Mouse (Mus musculus) limb, embryonic 10.5 days (tissue): ENCODE data around the gene Rrp9. TPM values are rescaled to one million over a fixed set of nuclear protein-coding genes. Genes with fewer than 3 reads are reported as not detected.

Experiments
- DNase-seq: peaks from one replicate; pipeline ENCODE4 v3.0.0-alpha.2; 2017; ENCODE audit warnings: low spot score
- H3K27ac ChIP-seq: fragments of 300-500 bp; sonication (generic); 2 replicates; pipeline ENCODE4 v1.5.1; 2016; ENCODE audit warnings: mild to moderate bottlenecking
- H3K27me3 ChIP-seq: fragments of 300-500 bp; sonication (generic); 2 replicates; pipeline ENCODE4 v1.6.1; 2016; ENCODE audit warnings: low read depth, mild to moderate bottlenecking; ENCODE audit not compliant: poor library complexity, severe bottlenecking
- H3K36me3 ChIP-seq: fragments of 300-500 bp; sonication (generic); 2 replicates; pipeline ENCODE4 v1.6.1; 2016; ENCODE audit warnings: mild to moderate bottlenecking, moderate library complexity
- H3K4me1 ChIP-seq: fragments of 300-500 bp; sonication (generic); 2 replicates; pipeline ENCODE4 v1.6.1; 2016
- H3K4me3 ChIP-seq: fragments of 300-500 bp; sonication (generic); 2 replicates; pipeline ENCODE4 v1.5.1; 2016; ENCODE audit warnings: mild to moderate bottlenecking, moderate library complexity
- H3K9me3 ChIP-seq: fragments of 300-500 bp; sonication (generic); replicated peaks from 2 replicates; pipeline ENCODE4 v1.6.1; 2016; ENCODE audit warnings: mild to moderate bottlenecking
- WGBS: fragments of 180-500 bp; shearing (Covaris S2); methylation state at CpG from one replicate; pipeline ENCODE4 v1.1.7; 2016; 5-methylcytosine and 5-hydroxymethylcytosine counted together
- polyA plus RNA-seq: library from polyadenylated mRNA; unstranded; fragments of >200 nt; fragmentation: Nextera tagmentation; extraction: Ambion mirVana; gene quantifications from 2 replicates; pipeline ENCODE4 v1.2.1, GENCODE M21; 2016

Rrp9 gene
- polyA plus RNA-seq, 1 experiment from 2014 or later: 81.6 TPM

DNA sequence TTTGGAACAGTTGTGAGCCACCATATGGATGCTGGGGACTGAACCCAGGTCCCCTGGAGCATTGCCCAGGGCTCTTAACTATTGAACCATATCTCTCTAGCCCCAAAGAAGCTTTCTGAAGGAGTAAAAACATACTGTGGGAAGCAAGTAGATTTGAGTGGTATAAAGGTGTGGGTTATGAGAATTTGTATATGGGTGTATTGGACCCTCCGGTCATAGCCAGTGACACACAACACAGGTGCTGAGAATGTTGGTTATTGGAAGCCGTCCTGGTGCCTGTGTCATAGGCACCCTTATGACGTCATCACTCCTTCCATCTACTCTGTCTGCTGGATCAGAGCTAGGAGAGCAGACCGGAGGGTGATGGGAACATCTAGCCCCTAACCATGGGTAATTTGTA, 38.5 kb downstream of the Rrp9 start, which contains the start of gene Iqcf5:
Iqcf5 (plus strand) TSS at position 301 of the 400 bp plus-strand sequence.
- 91% methylated on average over 4 of the region's 4 CpGs for WGBS
- Histone ChIP-seq H3K9me3 (no peaks in the 10 kb centered on the region), H3K4me3 (no peak within 1 kb of the TSS), H3K4me1 (no peaks in the 10 kb centered on the region; the same call in 1 of the 2 replicates), H3K36me3 (no peaks in the 10 kb centered on the region), H3K27ac (no peak within 1 kb of the TSS), H3K27me3 (no peaks in the 10 kb centered on the region)
- no peak for DNase-seq

DNA sequence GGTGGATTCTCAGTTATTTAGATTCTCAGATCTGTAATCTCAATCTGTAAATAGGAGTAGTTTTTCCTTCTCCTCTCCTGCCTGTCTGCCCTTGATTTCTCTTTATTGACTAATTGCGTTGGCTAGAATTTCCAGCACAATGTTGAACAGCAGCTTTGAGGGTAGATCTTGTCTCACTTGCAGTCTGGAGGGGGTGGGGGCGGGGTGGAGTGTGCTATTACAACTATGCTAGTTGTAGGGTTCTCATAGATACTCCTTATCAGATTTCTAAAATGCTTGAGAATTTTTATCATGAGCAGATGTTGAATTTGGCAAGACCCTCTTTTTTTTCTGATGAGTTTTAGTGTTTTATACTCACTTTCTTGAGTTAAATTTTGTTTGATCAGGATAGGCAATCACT, 43.7 kb downstream of the Rrp9 start:
- no peak for DNase-seq

DNA sequence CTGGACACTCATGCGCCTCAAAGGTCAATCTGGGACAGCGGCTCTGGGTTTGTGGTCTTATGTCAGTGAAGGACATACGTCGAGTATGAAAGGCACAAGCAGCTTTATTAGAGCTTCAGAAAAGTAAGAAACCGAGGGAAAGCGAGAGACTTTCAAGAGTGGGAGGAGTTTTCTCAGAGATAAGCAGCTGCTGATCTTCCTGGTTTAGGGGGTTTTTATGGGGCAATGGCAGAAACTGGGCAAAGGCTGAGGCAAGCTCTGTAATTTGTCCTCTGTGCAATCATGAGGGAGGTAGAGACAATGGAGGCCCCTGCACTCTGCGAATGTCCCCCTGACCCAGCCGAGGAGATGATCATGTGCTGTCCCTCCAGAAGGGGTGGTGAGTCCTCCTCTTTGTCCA, 44.1 kb downstream of the Rrp9 start:
- H3K9me3 ChIP-seq: no peaks in the 10 kb centered on the region
- DNase-seq: no peak
- H3K4me1 ChIP-seq: no peaks in the 10 kb centered on the region
- no peaks in the 10 kb centered on the region for H3K27me3 ChIP-seq
- no peaks in the 10 kb centered on the region for H3K36me3 ChIP-seq
- 82% methylated on average over 8 of the region's 8 CpGs for WGBS
- H3K4me3 ChIP-seq: no peak overlapping the region
- no peak overlapping the region for H3K27ac ChIP-seq

More for the DNA sequence above, 43.7 kb downstream of the Rrp9 start:
- 87% methylated on average over 2 of the region's 2 CpGs for WGBS
- Histone ChIP-seq H3K4me3 (no peak overlapping the region), H3K36me3 (no peaks in the 10 kb centered on the region), H3K27ac (no peak overlapping the region), H3K4me1 (no peaks in the 10 kb centered on the region), H3K27me3 (no peaks in the 10 kb centered on the region), H3K9me3 (no peaks in the 10 kb centered on the region)

DNA sequence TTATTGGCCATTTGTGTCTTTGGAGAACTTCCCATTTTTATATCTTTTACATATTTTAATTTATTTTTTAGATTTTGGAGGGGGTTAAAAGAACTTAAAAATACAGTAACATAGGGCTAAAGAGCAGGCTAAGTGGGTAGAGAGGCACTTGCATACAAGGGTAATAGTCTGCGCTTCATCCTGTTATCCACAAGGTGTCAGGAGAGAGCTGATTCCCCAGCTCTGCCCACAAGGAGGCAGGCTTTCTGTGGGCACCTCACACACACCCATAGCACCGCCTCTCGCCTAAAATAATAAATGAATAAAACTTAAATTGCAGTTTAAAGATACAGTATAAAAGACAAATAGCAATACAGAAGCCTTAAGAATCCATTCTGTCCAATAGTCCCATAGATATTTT, 56.1 kb downstream of the Rrp9 start:
- H3K9me3 ChIP-seq: no peaks in the 10 kb centered on the region
- no peak overlapping the region for H3K27ac ChIP-seq
- no peaks in the 10 kb centered on the region for H3K4me1 ChIP-seq
- no peak overlapping the region for H3K4me3 ChIP-seq
- H3K27me3 ChIP-seq: no peaks in the 10 kb centered on the region
- H3K36me3 ChIP-seq: no peaks in the 10 kb centered on the region
- DNase-seq: peak; percentile 38
- WGBS: 34% methylated on average over 3 of the region's 3 CpGs

DNA sequence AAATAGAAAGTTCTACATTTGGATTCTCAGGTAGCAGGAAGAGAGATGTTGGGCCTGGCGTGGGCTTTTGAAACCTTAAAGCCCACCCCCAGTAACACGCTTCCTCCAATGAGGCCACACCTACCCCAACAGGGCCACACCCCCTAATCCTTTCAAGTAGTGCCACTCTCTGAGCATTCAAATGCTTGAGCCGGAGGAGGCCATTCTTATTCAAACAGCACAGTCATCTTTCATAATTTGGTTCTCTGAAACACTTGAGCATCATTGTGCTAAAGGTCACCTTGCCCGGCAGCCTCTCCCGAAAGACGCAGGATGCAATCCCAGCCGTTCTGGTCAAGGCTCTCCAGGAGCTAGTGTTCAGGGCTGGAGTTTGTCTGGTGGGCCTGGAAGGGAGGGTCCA, 58.5 kb downstream of the Rrp9 start:
- 95% methylated on average over 7 of the region's 7 CpGs for WGBS
- H3K27ac ChIP-seq: no peak overlapping the region
- H3K4me3 ChIP-seq: no peak overlapping the region
- no peaks in the 10 kb centered on the region for H3K4me1 ChIP-seq
- H3K36me3 ChIP-seq: no peaks in the 10 kb centered on the region
- H3K27me3 ChIP-seq: no peaks in the 10 kb centered on the region
- no peak for DNase-seq
- H3K9me3 ChIP-seq: no peaks in the 10 kb centered on the region

DNA sequence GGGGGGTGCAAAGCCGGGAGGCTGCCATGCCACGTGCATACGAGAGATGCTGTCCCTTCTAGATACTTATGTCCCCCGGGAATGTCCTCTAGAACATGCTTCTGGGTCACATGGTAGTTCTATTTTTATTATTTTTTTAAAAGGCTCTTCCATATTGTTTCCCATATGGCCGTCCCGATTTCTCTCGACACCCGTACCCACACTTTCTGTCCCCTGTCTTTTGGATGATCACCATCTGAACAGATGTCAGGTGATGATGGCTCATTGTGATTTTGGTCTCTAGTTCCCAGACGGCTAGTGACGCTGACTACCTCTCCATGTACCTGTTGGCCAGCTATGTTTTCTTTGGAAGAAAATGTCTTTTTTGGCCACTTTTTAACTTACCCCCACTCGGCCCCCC, 59.2 kb downstream of the Rrp9 start:
- Histone ChIP-seq H3K9me3 (no peaks in the 10 kb centered on the region), H3K4me1 (no peaks in the 10 kb centered on the region), H3K4me3 (no peak overlapping the region), H3K27me3 (no peaks in the 10 kb centered on the region), H3K27ac (no peak overlapping the region), H3K36me3 (no peaks in the 10 kb centered on the region)
- DNase-seq: no peak
- 91% methylated on average over 11 of the region's 11 CpGs for WGBS

Other genes with a start within 250 kb of the Rrp9 start
- gene Alas1, start 227.3 kb upstream of the Rrp9 start, polyA plus RNA-seq: 62.8 and 77.9 TPM in 2 replicates
- gene Poc1a, start 194.9 kb upstream of the Rrp9 start, polyA plus RNA-seq: 42.9 and 43.9 TPM in 2 replicates
- 43.1 and 44.9 TPM in 2 replicates for gene Dusp7, start 107.3 kb upstream of the Rrp9 start, polyA plus RNA-seq
- gene Rpl29, start 46.5 kb upstream of the Rrp9 start, polyA plus RNA-seq: 1,033 and 1,267 TPM in 2 replicates
- 49.4 and 52.8 TPM in 2 replicates for gene Acy1, start 37.6 kb upstream of the Rrp9 start, polyA plus RNA-seq
- 5.9 and 7.6 TPM in 2 replicates for gene Abhd14b, start 28.5 kb upstream of the Rrp9 start, polyA plus RNA-seq
- 45.0 and 46.9 TPM in 2 replicates for gene Abhd14a, start 28.3 kb upstream of the Rrp9 start, polyA plus RNA-seq
- gene Pcbp4, start 22.7 kb upstream of the Rrp9 start, polyA plus RNA-seq: 275 and 316 TPM in 2 replicates
- gene Gpr62, start 10.0 kb upstream of the Rrp9 start, polyA plus RNA-seq: 0.16 and 0.59 TPM in 2 replicates
- gene Parp3, start 986 bp downstream of the Rrp9 start, polyA plus RNA-seq: 1.9 and 2.3 TPM in 2 replicates
- not detected in 2 replicates for gene Iqcf1, start 24.0 kb downstream of the Rrp9 start, polyA plus RNA-seq
- not detected in 2 replicates for gene Iqcf5, start 38.6 kb downstream of the Rrp9 start, polyA plus RNA-seq
- gene Iqcf3, start 85.7 kb downstream of the Rrp9 start, polyA plus RNA-seq: not detected in 2 replicates
- gene Iqcf4, start 95.0 kb downstream of the Rrp9 start, polyA plus RNA-seq: not detected in 2 replicates
- not detected in 2 replicates for gene Iqcf6, start 150.6 kb downstream of the Rrp9 start, polyA plus RNA-seq
- not detected in 2 replicates for gene Grm2, start 180.1 kb downstream of the Rrp9 start, polyA plus RNA-seq
- 22.9 and 32.1 TPM in 2 replicates for gene Tex264, start 210.0 kb downstream of the Rrp9 start, polyA plus RNA-seq